Mouse (Mus musculus) liver, embryonic 14.5 days (tissue): ENCODE results near the gene Slco2a1. TPM values are rescaled to one million over a fixed set of nuclear protein-coding genes. Genes with fewer than 3 reads are reported as not detected.

ENCODE experiments used
- ATAC-seq: fragments of 200-750 bp; cut with Nextera tagmentation; 2 replicates; pipeline ENCODE4 v1.8.0; 2017; ENCODE audit warnings: moderate number of reproducible peaks, mild to moderate bottlenecking, moderate library complexity; ENCODE audit not compliant: insufficient read depth
- DNase-seq, 3 experiments: peaks; one replicate each; pipeline ENCODE4 v3.0.0-alpha.2; 2012 to 2013; ENCODE audit warnings: low read depth in 3 of 3, low spot score in 3 of 3
- H3K27ac ChIP-seq: fragments of 300-500 bp; sonication (generic); 2 replicates; pipeline ENCODE4 v1.5.1; 2014; ENCODE audit warnings: moderate library complexity, mild to moderate bottlenecking, control low read depth, inconsistent platforms
- H3K27me3 ChIP-seq: fragments of 300-500 bp; sonication (generic); 2 replicates; pipeline ENCODE4 v1.6.1; 2014; ENCODE audit warnings: mild to moderate bottlenecking, low read length, moderate library complexity; ENCODE audit not compliant: control insufficient read depth, insufficient read depth
- H3K36me3 ChIP-seq: fragments of 300-500 bp; sonication (generic); replicated peaks from 2 replicates; pipeline ENCODE4 v1.6.1; 2014; ENCODE audit warnings: low read depth; ENCODE audit not compliant: control insufficient read depth, insufficient read depth
- H3K4me1 ChIP-seq, 2 experiments: fragments of 200-500 bp in 1 of 2; fragments of 300-500 bp in 1 of 2; sonication (generic) in 1 of 2; replicated peaks; 2 replicates each; pipeline ENCODE4 v1.6.1; 2012 to 2014; ENCODE audit warnings: antibody characterized with exemption in 1 of 2, inconsistent platforms in 1 of 2, low read length in 1 of 2; ENCODE audit not compliant: control insufficient read depth in 2 of 2, insufficient read depth in 2 of 2
- H3K4me2 ChIP-seq: fragments of 300-500 bp; sonication (generic); 2 replicates; pipeline ENCODE4 v1.6.1; 2014; ENCODE audit warnings: low read depth, mild to moderate bottlenecking, control low read depth, moderate library complexity
- H3K4me3 ChIP-seq, 2 experiments: fragments of 200-500 bp in 1 of 2; fragments of 300-500 bp in 1 of 2; sonication (generic) in 1 of 2; 2 replicates each; pipeline ENCODE4 v1.5.1; 2012 to 2014; ENCODE audit warnings: low read depth in 2 of 2, low read length in 2 of 2, mild to moderate bottlenecking in 2 of 2, control low read depth in 1 of 2, inconsistent platforms in 1 of 2, moderate library complexity in 1 of 2; ENCODE audit not compliant: insufficient read depth in 1 of 2
- H3K9ac ChIP-seq: fragments of 300-500 bp; sonication (generic); replicated peaks from 2 replicates; pipeline ENCODE4 v1.6.1; 2014; ENCODE audit warnings: mild to moderate bottlenecking, control low read depth, moderate library complexity
- H3K9me3 ChIP-seq: fragments of 300-500 bp; sonication (generic); 2 replicates; pipeline ENCODE4 v1.6.1; 2016; ENCODE audit warnings: low read length, mixed read lengths; ENCODE audit not compliant: control insufficient read depth
- CTCF ChIP-seq: IDR thresholded peaks from 2 replicates; pipeline ENCODE4 v1.5.1; 2016; ENCODE audit warnings: antibody characterized with exemption, low read depth, control low read depth
- EP300 ChIP-seq: IDR thresholded peaks from 2 replicates; pipeline ENCODE4 v1.6.1; 2016; ENCODE audit warnings: antibody characterized with exemption, low read depth
- WGBS: fragments of 180-500 bp; shearing (Covaris S2); extraction: QIAGEN DNeasy Blood & Tissue Kit; methylation state at CpG from one replicate; pipeline ENCODE4 v1.1.7; 2014; ENCODE audit not compliant: insufficient replicate concordance; 5-methylcytosine and 5-hydroxymethylcytosine counted together
- polyA plus RNA-seq, 2 experiments: library from polyadenylated mRNA; depleted of rRNA in 1 of 2; stranded (reverse) in 1 of 2; unstranded in 1 of 2; fragments of >200 nt; fragmentation: Nextera tagmentation in 1 of 2; extraction: Ambion mirVana in 1 of 2; gene quantifications; 2 replicates each; pipeline versions ENCODE4 v1.2.1 to v1.2.3; 2012 to 2014

The Slco2a1 gene
- polyA plus RNA-seq, 2 experiments = 1.7 to 3.3 TPM

GRCm38 (mm10) chr9:102992877-102993276 lies 4.4 kb downstream of the Slco2a1 start:
- Histone ChIP-seq H3K36me3 (no peaks in the 10 kb centered on the region), H3K4me2 (no peak overlapping the region), H3K9me3 (no peaks in the 10 kb centered on the region), H3K4me1 (peaks cover 0 to 6% of the 10 kb centered on the region in 2 experiments; a peak in 1 of 4 replicates), H3K4me3 (no peak overlapping the region), H3K27ac (no peak overlapping the region), H3K9ac (no peak overlapping the region), H3K27me3 (no peaks in the 10 kb centered on the region)
- no peak for TF ChIP-seq CTCF
- TF ChIP-seq EP300 = no peak
- ATAC-seq (no peak), DNase-seq (no peak)
- WGBS = 39% methylated on average over 6 of the region's 6 CpGs

DNA sequence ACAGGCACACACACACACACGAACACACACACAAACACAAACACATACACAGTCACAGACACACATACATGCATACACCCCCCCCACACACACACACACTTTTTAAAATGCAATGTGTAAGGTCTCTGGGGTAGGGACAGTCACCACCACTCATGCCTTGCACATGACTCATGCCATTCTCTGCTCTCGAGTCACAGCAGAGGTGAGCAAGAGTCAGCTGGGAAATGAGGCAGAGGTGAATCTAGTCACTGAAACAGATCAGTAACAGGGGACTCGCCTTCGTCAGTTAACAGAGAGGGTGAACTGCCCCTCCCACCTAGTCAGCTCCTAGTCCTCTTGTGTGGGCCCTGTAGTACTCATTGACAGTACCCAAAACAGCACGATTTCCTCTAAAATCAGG lies 5.3 kb downstream of the Slco2a1 start:
- Histone ChIP-seq H3K9ac (no peak overlapping the region), H3K27ac (no peak overlapping the region), H3K4me2 (no peak overlapping the region), H3K4me3 (no peak overlapping the region), H3K27me3 (no peaks in the 10 kb centered on the region), H3K4me1 (peaks cover 0 to 6% of the 10 kb centered on the region in 2 experiments; a peak in 1 of 4 replicates), H3K9me3 (no peaks in the 10 kb centered on the region), H3K36me3 (no peaks in the 10 kb centered on the region)
- DNase-seq (no peak), ATAC-seq (no peak)
- TF ChIP-seq EP300 (no peak), CTCF (no peak)
- WGBS = 51% methylated on average over 5 of the region's 5 CpGs

DNA sequence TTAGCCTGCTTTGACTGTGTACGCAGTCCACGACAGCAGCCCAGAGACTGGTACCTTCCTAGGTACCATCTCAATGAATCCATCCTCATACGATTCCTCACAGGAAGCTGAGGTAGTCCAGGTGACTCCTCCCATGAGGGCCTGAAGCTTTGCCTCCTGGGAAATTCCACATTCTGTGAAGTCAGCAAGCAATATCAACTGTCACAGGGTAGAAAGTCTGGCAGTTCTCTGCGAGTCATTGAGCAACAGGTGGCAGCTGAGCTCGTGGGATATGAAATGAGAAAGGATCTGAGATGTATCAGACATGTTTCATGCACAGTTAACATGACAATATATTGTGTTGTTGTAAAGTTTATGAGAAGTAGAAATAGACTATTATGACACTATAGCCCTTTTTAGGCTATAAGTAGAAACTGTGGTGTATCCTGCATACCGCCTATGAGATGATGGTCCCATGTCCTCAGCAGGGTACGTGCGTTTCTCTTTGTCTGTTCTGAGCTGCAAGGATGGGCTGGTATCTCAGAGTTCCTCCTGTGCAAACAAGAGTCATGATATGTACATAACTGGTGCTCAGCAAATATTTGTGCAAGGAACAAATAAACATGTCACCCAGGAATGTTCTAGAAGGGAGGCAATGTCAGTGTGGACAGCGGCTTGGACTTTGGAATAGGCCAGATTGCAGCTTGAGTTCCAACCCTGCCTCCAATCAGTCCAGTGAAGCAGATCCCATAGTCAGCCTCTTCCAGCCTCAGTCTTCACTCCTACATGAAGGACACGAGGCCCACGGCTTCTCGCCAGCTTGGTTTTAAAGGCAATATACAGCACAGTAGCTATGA lies 7.5 kb downstream of the Slco2a1 start:
- Histone ChIP-seq H3K9ac (no peak overlapping the region), H3K4me3 (no peak overlapping the region), H3K4me2 (no peak overlapping the region), H3K36me3 (no peaks in the 10 kb centered on the region), H3K27ac (no peak overlapping the region), H3K27me3 (no peaks in the 10 kb centered on the region), H3K4me1 (peaks cover 0 to 6% of the 10 kb centered on the region in 2 experiments; a peak in 1 of 4 replicates), H3K9me3 (no peaks in the 10 kb centered on the region)
- WGBS = 67% methylated on average over 12 of the region's 12 CpGs
- ATAC-seq (no peak), DNase-seq (peak in 1 of 3 experiments; percentile 23)
- TF ChIP-seq EP300 = no peak
- no peak for TF ChIP-seq CTCF

DNA sequence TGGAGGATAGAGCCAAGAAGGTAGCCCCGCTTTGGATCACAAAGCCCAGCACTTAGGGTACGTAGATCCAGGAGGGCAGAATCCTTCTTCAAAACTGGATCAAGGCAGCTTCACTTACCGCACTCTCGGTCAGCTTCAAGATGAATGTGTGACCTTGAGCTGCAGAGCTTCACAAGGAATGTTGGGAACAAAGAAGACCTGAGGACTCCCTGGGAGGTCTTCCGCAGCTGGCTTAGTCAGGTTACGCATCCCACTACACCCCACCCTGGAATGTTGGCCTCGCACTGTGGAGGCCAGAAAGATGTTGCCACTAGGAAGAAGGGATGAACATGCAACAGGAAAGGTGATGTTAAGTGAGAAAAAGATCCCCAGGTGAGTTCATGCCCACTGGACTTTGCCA lies 11.9 kb downstream of the Slco2a1 start:
- TF ChIP-seq CTCF (no peak), EP300 (no peak)
- WGBS = 75% methylated on average over 7 of the region's 7 CpGs
- Histone ChIP-seq H3K4me1 (peaks cover 0 to 8% of the 10 kb centered on the region in 2 experiments; a peak in 1 of 4 replicates), H3K4me3 (no peak overlapping the region), H3K4me2 (no peak overlapping the region), H3K27ac (no peak overlapping the region), H3K36me3 (no peaks in the 10 kb centered on the region), H3K9ac (no peak overlapping the region), H3K9me3 (no peaks in the 10 kb centered on the region), H3K27me3 (no peaks in the 10 kb centered on the region)
- no peak for ATAC-seq
- no peak for DNase-seq

DNA sequence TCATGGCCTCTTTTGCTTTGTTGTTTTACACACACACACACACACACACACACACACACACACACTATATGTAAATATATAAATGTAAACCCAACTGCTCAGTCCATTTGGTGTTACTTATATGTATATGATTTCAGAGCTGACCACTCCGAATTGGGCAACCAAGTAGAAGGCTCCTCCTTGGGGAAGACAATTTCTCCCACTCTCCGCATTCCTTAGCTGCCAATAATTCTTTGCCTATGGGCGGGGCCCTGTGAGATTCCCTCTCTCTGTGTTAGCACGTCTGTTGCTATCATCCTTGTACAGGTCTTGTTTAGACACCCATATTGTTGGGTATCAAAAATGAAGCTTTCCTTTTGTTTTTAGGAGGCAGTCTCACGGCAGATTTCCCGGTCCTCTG lies 15.8 kb downstream of the Slco2a1 start:
- H3K9ac ChIP-seq = no peak overlapping the region
- H3K4me3 ChIP-seq = no peak overlapping the region
- no peaks in the 10 kb centered on the region for H3K36me3 ChIP-seq
- DNase-seq = no peak
- TF ChIP-seq EP300 (no peak), CTCF (no peak)
- no peak overlapping the region for H3K4me2 ChIP-seq
- H3K27me3 ChIP-seq = peaks cover 12% of the 10 kb centered on the region
- ATAC-seq = no peak
- WGBS = 64% methylated on average over 6 of the region's 6 CpGs
- no peaks in the 10 kb centered on the region for H3K9me3 ChIP-seq
- H3K27ac ChIP-seq = no peak overlapping the region
- H3K4me1 ChIP-seq = peaks cover 0 to 5% of the 10 kb centered on the region in 2 experiments; a peak in 1 of 4 replicates
